Mouse (Mus musculus): ENCODE results near the gene Ulk2.

Gene Ulk2

GRCm38 (mm10) chr11:61760518-61760917 lies 94.4 kb downstream of the Ulk2 start:
- no peak for DNase-seq (ENCODE audit: low read depth, low spot score)

- no peak for DNase-seq (ENCODE audit: low read depth, low spot score)
Observed at GRCm38 (mm10) chr11:61757151-61757550, 97.7 kb downstream of the Ulk2 start.

GRCm38 (mm10) chr11:61751612-61752011 lies 103.3 kb downstream of the Ulk2 start:
- peak; percentile 6 for DNase-seq (ENCODE audit: low read depth, low spot score)

- DNase-seq (ENCODE audit: low read depth, low spot score), result no peak
Observed at GRCm38 (mm10) chr11:61747161-61747560, 107.7 kb downstream of the Ulk2 start.

GRCm38 (mm10) chr11:61745781-61746180 lies 109.1 kb downstream of the Ulk2 start:
- DNase-seq (ENCODE audit: low read depth, low spot score), result no peak

GRCm38 (mm10) chr11:61744460-61744859 lies 110.4 kb downstream of the Ulk2 start:
- no peak for DNase-seq (ENCODE audit: low read depth, low spot score)

GRCm38 (mm10) chr11:61743768-61744167 lies 111.1 kb downstream of the Ulk2 start:
- no peak for DNase-seq (ENCODE audit: low read depth, low spot score)

GRCm38 (mm10) chr11:61740500-61740899 lies 114.4 kb downstream of the Ulk2 start:
- DNase-seq (ENCODE audit: low read depth, low spot score), result no peak

- no peak for DNase-seq (ENCODE audit: low read depth, low spot score)
Observed at GRCm38 (mm10) chr11:61737290-61737689, 117.6 kb downstream of the Ulk2 start.

- no peak for DNase-seq (ENCODE audit: low read depth, low spot score)
Observed at GRCm38 (mm10) chr11:61732672-61733071, 122.2 kb downstream of the Ulk2 start.

- no peak for DNase-seq (ENCODE audit: low read depth, low spot score)
Observed at GRCm38 (mm10) chr11:61728037-61728436, 126.8 kb downstream of the Ulk2 start.

Data from mesoderm, embryonic 11.5 days (tissue).